Mouse (Mus musculus): ENCODE results near the gene Glp2r. TPM values are rescaled to one million over a fixed set of nuclear protein-coding genes. Genes with fewer than 3 reads are reported as not detected.

Gene Glp2r
- polyA plus RNA-seq, 1 experiment, result not detected

- Histone ChIP-seq H3K4me2 (ENCODE audit: low read depth) (no peak overlapping the region), H3K27me3 (ENCODE audit: control insufficient read depth, insufficient read depth, insufficient read length) (peaks cover 6% of the 10 kb centered on the region), H3K4me3 (no peak overlapping the region), H3K36me3 (ENCODE audit: control insufficient read depth, insufficient read depth) (no peaks in the 10 kb centered on the region), H3K79me2 (ENCODE audit: control insufficient read depth, insufficient read depth) (no peaks in the 10 kb centered on the region), H3ac (ENCODE audit: control insufficient read depth, insufficient read length) (no peak overlapping the region)
- TF ChIP-seq REST (IDR thresholded peaks at IDR 0.05; ENCODE audit: insufficient read depth, insufficient read length) (no peak), MYOG (IDR thresholded peaks at IDR 0.05; ENCODE audit: control insufficient read depth in 1 of 3, insufficient read depth in 1 of 3, insufficient read length in 2 of 3, low read depth in 2 of 3) (no peak), POLR2AphosphoS2 (IDR thresholded peaks at IDR 0.05; ENCODE audit: insufficient read length, low read depth) (no peak), MYOD1 (IDR thresholded peaks at IDR 0.05; ENCODE audit: control insufficient read depth in 1 of 3, insufficient read length in 2 of 3, low read depth in 2 of 3) (no peak), SRF (IDR thresholded peaks at IDR 0.05; ENCODE audit: control insufficient read depth, insufficient read length, low read depth) (no peak), CEBPB (IDR thresholded peaks at IDR 0.05; ENCODE audit: insufficient read depth, poor library complexity, severe bottlenecking) (no peak), E2F4 (IDR thresholded peaks at IDR 0.05; ENCODE audit: insufficient read depth) (no peak)
Measured at GRCm38 (mm10) chr11:67715382-67715781, 55.6 kb downstream of the Glp2r start.

- H3K79me2 ChIP-seq (ENCODE audit: control insufficient read depth, insufficient read depth), result no peaks in the 10 kb centered on the region
- no peak for TF ChIP-seq CEBPB (IDR thresholded peaks at IDR 0.05; ENCODE audit: insufficient read depth, poor library complexity, severe bottlenecking)
- no peak overlapping the region for H3K4me2 ChIP-seq (ENCODE audit: low read depth)
- H3ac ChIP-seq (ENCODE audit: control insufficient read depth, insufficient read length), result no peak overlapping the region
- H3K27me3 ChIP-seq (ENCODE audit: control insufficient read depth, insufficient read depth, insufficient read length), result peaks cover 6% of the 10 kb centered on the region
- no peaks in the 10 kb centered on the region for H3K36me3 ChIP-seq (ENCODE audit: control insufficient read depth, insufficient read depth)
- no peak overlapping the region for H3K4me3 ChIP-seq
Measured at GRCm38 (mm10) chr11:67712976-67713375, 58.0 kb downstream of the Glp2r start.

GRCm38 (mm10) chr11:67694703-67695376, 76.1 kb downstream of the Glp2r start, which contains the start of gene Rcvrn:
Gene Rcvrn (plus strand): TSS chr11:67695326.
- H3K36me3 ChIP-seq (ENCODE audit: control insufficient read depth, insufficient read depth), result no peaks in the 10 kb centered on the region
- no peak within 1 kb of the TSS for H3ac ChIP-seq (ENCODE audit: control insufficient read depth, insufficient read length)
- no peak within 1 kb of the TSS for H3K4me2 ChIP-seq (ENCODE audit: low read depth)
- H3K79me2 ChIP-seq (ENCODE audit: control insufficient read depth, insufficient read depth), result no peaks in the 10 kb centered on the region
- TF ChIP-seq TCF12 (IDR thresholded peaks at IDR 0.05; ENCODE audit: insufficient read depth, poor library complexity, severe bottlenecking) (no peak), E2F4 (IDR thresholded peaks at IDR 0.05; ENCODE audit: insufficient read depth) (no peak), MYOD1 (IDR thresholded peaks at IDR 0.05; ENCODE audit: control insufficient read depth in 1 of 3, insufficient read length in 2 of 3, low read depth in 2 of 3) (no peak), POLR2A (IDR thresholded peaks at IDR 0.05; ENCODE audit: insufficient read length, low read depth) (no peak), CEBPB (IDR thresholded peaks at IDR 0.05; ENCODE audit: insufficient read depth, poor library complexity, severe bottlenecking) (no peak), REST (IDR thresholded peaks at IDR 0.05; ENCODE audit: insufficient read depth, insufficient read length) (no peak), TCF3 (IDR thresholded peaks at IDR 0.05; ENCODE audit: insufficient read length, low read depth) (no peak), SRF (IDR thresholded peaks at IDR 0.05; ENCODE audit: control insufficient read depth, insufficient read length, low read depth) (no peak), MYOG (IDR thresholded peaks at IDR 0.05; ENCODE audit: control insufficient read depth in 1 of 3, insufficient read depth in 1 of 3, insufficient read length in 2 of 3, low read depth in 2 of 3) (no peak), USF1 (IDR thresholded peaks at IDR 0.05; ENCODE audit: low read depth) (no peak), MAX (IDR thresholded peaks at IDR 0.05; ENCODE audit: low read depth) (no peak), POLR2AphosphoS2 (IDR thresholded peaks at IDR 0.05; ENCODE audit: insufficient read length, low read depth) (no peak)
- no peaks in the 10 kb centered on the region for H3K27me3 ChIP-seq (ENCODE audit: control insufficient read depth, insufficient read depth, insufficient read length)
- no peak within 1 kb of the TSS for H3K4me3 ChIP-seq

- Histone ChIP-seq H3K4me3 (no peak overlapping the region), H3K36me3 (ENCODE audit: control insufficient read depth, insufficient read depth) (no peaks in the 10 kb centered on the region), H3K27me3 (ENCODE audit: control insufficient read depth, insufficient read depth, insufficient read length) (peaks cover 12% of the 10 kb centered on the region), H3K79me2 (ENCODE audit: control insufficient read depth, insufficient read depth) (no peaks in the 10 kb centered on the region), H3ac (ENCODE audit: control insufficient read depth, insufficient read length) (no peak overlapping the region), H3K4me2 (ENCODE audit: low read depth) (no peak overlapping the region)
- TF ChIP-seq MAX (IDR thresholded peaks at IDR 0.05; ENCODE audit: low read depth) (no peak), TCF12 (IDR thresholded peaks at IDR 0.05; ENCODE audit: insufficient read depth, poor library complexity, severe bottlenecking) (no peak), MYOG (IDR thresholded peaks at IDR 0.05; ENCODE audit: control insufficient read depth in 1 of 3, insufficient read depth in 1 of 3, insufficient read length in 2 of 3, low read depth in 2 of 3) (no peak), E2F4 (IDR thresholded peaks at IDR 0.05; ENCODE audit: insufficient read depth) (no peak), POLR2AphosphoS2 (IDR thresholded peaks at IDR 0.05; ENCODE audit: insufficient read length, low read depth) (no peak), MYOD1 (IDR thresholded peaks at IDR 0.05; ENCODE audit: control insufficient read depth in 1 of 3, insufficient read length in 2 of 3, low read depth in 2 of 3) (no peak), TCF3 (IDR thresholded peaks at IDR 0.05; ENCODE audit: insufficient read length, low read depth) (no peak), CEBPB (IDR thresholded peaks at IDR 0.05; ENCODE audit: insufficient read depth, poor library complexity, severe bottlenecking) (no peak), SRF (IDR thresholded peaks at IDR 0.05; ENCODE audit: control insufficient read depth, insufficient read length, low read depth) (no peak), POLR2A (IDR thresholded peaks at IDR 0.05; ENCODE audit: insufficient read length, low read depth) (no peak)
Measured at GRCm38 (mm10) chr11:67686109-67686508, 84.8 kb downstream of the Glp2r start.

GRCm38 (mm10) chr11:67681871-67682270, 89.1 kb downstream of the Glp2r start:
- H3K79me2 ChIP-seq (ENCODE audit: control insufficient read depth, insufficient read depth), result no peaks in the 10 kb centered on the region
- TF ChIP-seq MYOD1 (IDR thresholded peaks at IDR 0.05; ENCODE audit: control insufficient read depth in 1 of 3, insufficient read length in 2 of 3, low read depth in 2 of 3), result no peak
- TF ChIP-seq REST (IDR thresholded peaks at IDR 0.05; ENCODE audit: insufficient read depth, insufficient read length), result no peak
- no peak for TF ChIP-seq MYOG (IDR thresholded peaks at IDR 0.05; ENCODE audit: control insufficient read depth in 1 of 3, insufficient read depth in 1 of 3, insufficient read length in 2 of 3, low read depth in 2 of 3)
- no peak for TF ChIP-seq TCF12 (IDR thresholded peaks at IDR 0.05; ENCODE audit: insufficient read depth, poor library complexity, severe bottlenecking)
- no peak for TF ChIP-seq TCF3 (IDR thresholded peaks at IDR 0.05; ENCODE audit: insufficient read length, low read depth)
- TF ChIP-seq MAX (IDR thresholded peaks at IDR 0.05; ENCODE audit: low read depth), result no peak
- no peak for TF ChIP-seq SRF (IDR thresholded peaks at IDR 0.05; ENCODE audit: control insufficient read depth, insufficient read length, low read depth)
- no peak for TF ChIP-seq E2F4 (IDR thresholded peaks at IDR 0.05; ENCODE audit: insufficient read depth)
- no peak for TF ChIP-seq POLR2A (IDR thresholded peaks at IDR 0.05; ENCODE audit: insufficient read length, low read depth)
- no peak for TF ChIP-seq POLR2AphosphoS2 (IDR thresholded peaks at IDR 0.05; ENCODE audit: insufficient read length, low read depth)
- TF ChIP-seq USF1 (IDR thresholded peaks at IDR 0.05; ENCODE audit: low read depth), result no peak
- no peak for TF ChIP-seq CEBPB (IDR thresholded peaks at IDR 0.05; ENCODE audit: insufficient read depth, poor library complexity, severe bottlenecking)
- no peak overlapping the region for H3ac ChIP-seq (ENCODE audit: control insufficient read depth, insufficient read length)
- no peaks in the 10 kb centered on the region for H3K36me3 ChIP-seq (ENCODE audit: control insufficient read depth, insufficient read depth)
- H3K4me3 ChIP-seq, result no peak overlapping the region
- no peak overlapping the region for H3K4me2 ChIP-seq (ENCODE audit: low read depth)
- peaks cover 8% of the 10 kb centered on the region for H3K27me3 ChIP-seq (ENCODE audit: control insufficient read depth, insufficient read depth, insufficient read length)
